Mouse (Mus musculus) naive thymus-derived CD4-positive, alpha-beta T cell, adult 2 months (primary cell): Measurements from ENCODE around the gene Pcif1.

Experiments
- DNase-seq: peaks from one replicate; pipeline ENCODE4 v3.0.0-alpha.2; 2011; ENCODE audit warnings: low read depth

Pcif1 gene

DNA sequence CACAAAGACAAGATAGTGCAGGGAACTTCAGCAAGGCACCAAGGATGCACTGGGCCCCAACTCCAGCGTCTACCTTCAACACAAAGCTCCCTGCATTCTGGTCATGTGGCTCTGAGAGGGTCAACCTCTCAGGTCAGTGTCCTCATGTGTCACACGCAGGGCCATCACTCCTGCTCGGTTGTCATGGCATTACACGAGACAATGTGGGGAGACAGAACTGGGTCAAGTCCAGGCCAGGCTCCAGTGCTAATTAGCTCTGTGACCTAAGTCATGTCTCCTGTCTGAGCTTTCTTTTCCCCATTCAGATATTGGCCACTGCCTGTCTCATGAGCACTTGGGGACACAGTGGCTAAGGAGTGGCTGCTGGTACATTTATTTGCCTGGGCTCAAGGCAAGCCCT lies 44.2 kb downstream of the Pcif1 start:
- DNase-seq = no peak

DNA sequence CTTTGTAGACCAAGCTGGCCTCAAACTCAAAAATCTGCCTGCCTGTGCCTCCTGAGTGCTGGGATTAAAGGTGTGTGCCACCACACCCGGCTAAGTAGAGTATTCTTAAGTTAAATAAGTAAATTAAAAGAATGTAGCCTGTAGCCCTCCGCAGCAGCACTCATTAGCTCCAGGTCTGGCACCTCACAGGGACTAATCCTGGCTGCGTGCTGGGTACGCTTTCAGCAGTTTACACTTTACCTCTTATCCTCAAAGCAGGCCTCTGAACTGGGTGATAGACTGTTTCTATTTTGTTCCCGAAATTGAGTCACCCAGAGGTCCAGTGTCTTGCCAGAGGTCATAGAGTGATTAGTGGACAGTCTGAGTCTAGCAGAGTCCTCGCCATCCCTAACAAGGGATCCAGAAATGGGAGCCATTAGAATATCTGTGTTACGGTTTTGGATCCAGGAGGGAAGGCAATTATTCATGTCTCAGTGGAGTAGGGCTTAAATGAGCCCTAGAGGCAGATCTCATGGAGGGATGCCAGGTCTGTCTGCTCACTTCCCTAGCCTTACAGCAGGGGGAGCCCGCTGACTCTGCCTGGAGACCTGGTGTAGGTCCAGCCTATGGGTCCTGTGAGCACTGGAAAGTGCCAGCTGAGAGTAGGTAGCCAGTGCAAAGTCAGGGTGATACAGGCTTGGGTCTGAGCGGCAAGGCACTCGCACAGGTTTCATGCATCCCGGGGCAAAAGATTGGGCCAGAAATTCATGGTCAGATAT lies 45.2 kb downstream of the Pcif1 start:
- DNase-seq = peak; percentile 90

DNA sequence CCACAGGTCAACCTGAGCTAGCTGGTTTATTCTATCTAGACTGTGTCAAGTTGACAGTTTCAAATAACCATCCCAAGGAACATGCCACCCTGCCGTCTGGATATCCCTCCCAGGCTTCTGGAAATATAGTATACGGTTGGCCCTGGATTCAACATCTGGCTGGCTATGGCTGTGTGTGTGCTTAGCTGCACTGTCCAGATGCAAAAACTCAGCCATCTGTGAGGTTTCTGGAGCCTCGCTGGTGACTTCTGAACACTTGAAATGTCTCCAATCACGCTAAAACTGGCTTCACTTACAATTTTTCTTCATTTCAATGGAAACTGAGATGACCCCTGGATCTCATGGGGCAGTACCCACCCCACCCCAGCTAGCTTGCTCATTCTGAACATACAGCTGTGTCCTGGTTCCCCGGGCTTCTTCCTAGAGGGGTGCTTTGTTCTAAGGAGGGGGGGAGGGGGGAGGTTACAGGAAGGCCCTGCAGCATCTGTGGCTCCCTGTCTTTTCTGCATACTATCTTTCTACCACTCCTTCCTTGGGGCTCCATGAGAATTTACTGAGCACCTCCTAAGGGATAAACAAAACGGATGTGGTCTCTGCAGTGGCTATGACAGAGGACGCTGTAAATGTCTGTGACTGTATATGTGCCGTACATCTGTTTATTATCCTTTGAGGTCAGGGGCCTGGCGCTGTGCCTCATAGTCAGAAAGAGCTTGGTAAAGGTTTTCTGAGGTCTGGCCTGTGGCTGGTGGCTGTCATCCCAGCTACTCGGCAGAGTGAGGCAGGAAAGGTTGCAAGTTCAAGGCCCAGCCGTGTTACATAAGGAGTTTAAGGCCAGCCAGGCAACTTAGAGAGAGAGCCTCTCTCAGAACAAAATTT lies 51.8 kb downstream of the Pcif1 start:
- no peak for DNase-seq

DNA sequence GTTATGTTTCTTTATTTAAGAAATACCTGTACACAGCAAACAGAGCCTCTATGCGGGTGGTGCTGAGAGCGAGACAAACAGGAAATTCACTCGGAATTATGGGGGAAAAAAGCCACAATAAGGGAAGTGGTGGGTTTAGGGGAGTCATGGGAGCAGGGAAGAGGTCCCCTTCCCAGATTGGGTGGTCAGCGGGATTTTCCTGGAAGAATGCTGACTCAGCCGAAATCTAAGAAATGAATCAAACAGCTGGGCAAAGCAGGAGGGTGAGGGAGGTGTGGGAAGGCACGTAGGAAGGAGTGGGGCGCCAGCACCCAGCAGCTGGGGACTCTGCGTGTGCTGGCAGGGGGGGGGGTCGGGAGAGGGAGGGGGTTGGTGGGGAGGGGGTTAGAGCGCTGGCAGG lies 54.4 kb downstream of the Pcif1 start:
- no peak for DNase-seq

DNA sequence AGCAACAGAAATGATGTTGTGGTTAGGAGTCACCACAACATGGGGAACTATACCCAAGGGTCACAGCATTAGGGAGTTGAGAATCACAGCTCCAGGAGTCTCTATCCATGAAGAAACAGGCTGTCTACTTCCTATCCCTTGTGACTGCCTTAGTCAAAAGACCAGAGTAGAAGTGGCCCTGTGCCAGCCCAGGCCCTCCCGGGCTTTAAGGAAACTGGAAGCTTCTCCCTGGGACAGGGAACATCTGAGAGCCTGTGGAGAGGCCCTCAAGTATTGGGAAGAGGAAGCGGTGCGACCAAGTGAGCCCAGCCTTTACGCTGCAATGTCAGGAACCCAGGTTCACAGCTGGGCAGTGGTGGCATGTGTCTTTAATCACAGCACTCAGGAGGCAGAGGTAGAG lies 56.9 kb downstream of the Pcif1 start:
- DNase-seq = no peak

DNA sequence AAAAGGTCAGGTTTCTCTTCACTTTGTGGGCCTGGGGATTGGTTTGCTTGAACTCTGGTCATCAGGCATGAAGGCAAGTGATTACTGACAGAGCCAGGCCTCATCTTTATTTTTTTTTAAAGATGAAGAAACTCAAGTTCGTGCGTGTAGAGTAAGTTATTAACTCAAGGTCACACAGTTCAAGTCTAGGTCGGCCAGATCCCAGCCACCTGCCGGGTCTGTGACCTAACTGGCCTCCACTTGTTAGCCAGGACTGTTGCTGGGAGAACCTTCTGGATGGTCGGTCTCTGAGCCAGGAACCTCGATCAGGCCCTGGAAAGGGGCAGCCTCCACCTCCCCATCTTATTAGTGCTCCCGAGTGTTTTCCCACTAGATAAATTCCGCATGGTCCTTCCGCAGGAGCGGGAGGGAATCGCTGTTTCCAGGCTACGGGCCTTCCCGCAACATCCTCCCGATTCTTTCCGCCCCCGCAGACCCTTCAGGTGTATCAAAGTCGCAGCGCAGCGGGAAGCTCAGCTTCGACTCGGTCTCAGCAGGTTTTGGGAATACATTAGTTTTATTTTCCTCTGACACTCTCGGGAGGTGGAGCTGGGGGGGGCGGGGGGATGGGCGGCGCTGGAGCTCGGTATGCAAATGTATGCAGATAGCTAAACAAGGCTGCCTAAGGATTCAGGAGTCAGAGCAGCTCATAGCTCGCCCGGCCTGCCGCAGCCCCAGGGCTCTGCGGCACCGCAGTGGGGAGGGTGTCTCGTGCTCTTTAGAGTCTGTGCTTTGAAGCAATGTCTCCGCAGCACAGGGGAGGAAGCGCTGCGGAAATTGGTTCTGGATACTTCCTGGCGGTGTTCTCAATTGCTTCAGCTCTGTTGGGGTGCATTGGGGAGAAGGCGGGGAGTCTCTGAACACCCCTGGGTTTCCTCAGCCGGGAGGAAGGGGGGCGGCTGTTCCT lies 59.3 kb downstream of the Pcif1 start:
- DNase-seq = peak; percentile 85

DNA sequence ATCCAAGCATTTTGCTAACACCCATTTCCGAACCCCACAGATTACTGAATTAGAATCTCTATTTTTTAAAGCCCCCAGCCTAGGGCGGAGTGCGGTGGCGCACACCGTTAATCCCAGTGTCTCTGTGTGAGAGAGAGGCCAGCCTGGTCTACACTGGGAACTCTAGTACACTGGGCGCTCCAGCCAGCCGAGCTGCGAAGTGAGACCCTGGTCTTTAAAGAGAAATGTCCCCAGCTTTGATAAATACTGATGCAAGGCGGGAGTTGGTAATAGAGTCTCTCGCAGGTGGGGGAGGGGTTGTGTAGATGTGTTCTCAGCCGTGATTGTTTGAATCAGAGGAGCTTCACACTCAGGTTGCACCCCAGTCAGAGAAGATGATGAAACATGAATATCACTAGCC lies 60.0 kb downstream of the Pcif1 start:
- no peak for DNase-seq

DNA sequence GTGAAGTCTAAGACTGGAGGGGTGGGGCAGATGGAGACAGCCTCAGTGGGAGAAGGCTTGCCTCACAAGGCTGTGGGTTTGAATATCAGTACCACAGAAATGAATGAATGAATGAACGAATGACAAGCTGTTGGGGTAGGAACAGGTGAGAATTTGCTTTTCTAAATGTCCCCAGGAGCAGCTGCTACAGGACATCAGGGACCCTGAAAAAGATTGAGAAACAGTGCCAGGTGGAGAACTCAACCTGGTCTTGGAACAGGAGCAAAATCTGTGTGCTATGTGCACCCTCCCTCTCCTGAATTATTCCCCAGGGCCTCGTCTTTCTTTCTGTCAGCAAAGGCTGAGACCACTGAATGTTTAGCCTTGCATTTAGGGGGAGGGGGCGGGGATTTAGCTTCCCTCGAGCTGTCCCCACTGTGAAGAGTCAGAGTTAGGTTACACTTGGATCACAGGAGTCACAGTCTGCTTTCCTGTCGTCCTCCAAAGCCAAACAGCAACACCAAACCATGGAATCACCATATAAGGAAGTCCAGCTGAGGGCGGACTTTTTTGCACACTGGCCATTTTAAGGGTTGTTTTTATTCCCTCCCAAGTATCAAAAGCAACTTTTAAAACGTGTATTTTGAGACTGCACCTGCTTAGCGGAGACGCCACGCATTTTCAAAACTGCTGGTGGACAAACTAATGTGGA lies 61.2 kb downstream of the Pcif1 start, which contains the start of gene Mmp9:
Gene Mmp9, plus strand, starts transcription at position 641 of the 691 bp plus-strand sequence.
- DNase-seq = no peak

DNA sequence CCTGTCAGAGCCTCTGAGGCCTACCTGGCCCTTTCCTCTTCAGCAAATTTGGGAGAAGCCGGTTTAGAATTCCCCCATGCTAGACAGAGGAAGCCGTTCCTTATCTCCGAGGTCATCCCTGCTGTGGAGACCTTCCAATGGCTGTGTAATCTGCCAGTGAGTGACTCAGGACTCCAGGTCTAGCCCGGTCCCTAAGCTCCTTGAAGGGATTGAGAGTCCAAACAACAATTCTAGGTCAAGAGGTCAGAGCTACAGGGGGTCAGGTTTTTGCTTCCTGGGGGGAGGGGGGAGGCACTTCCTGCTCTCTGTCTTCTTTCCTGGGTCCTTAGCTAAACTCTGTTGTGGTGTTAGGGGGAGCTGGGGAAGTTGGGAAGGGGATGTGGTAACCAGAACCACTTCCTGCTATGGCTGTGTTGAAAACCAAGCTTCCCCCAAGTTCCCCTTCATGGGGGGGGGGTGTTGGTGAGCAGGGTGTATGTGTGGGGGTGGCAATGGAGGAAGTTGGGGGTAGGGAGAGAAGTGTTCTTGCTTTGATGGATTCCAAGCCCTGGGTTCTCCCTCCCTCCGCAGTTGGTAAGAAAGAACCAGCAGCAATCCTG lies 63.7 kb downstream of the Pcif1 start:
- DNase-seq = peak; percentile 74
